Mouse (Mus musculus): Measurements from ENCODE around the gene Zc3h15. TPM values are rescaled to one million over a fixed set of nuclear protein-coding genes. Genes with fewer than 3 reads are reported as not detected.
"Not testable (repeated sequence)": the region's sequence is repeated elsewhere in the genome, so short reads cannot be mapped to it uniquely, and the experiment has no call there.

Gene Zc3h15
- polyA plus RNA-seq, 1 experiment from 2014 or later: 171 TPM

DNA sequence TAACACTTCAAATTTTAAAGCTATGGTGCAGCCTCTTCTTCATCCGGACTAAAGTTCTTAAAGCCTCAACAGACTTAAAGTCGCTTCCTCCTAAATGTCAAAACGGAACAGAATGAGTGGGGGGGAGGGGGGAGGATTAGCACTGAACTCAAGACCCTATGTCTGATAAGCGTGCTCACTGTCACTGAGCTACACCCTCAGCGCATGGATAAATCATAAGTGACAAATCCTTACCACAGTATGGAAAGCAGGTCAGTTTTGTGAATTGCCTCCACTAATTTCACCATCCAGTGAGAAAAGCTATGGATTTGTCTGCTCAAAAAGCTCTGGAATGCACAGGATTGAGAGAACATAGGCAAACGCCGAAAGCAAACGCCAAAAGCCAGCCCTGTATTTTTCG lies 16.7 kb upstream of the Zc3h15 start:
- Histone ChIP-seq H3K27ac (replicated peaks; ENCODE audit: low read depth, low read length) (no peak overlapping the region), H3K4me3 (ENCODE audit: low read depth, low read length) (no peak overlapping the region), H3K9ac (ENCODE audit: low read length) (no peak overlapping the region), H3K4me1 (ENCODE audit: control insufficient read depth, insufficient read depth, low read length) (no peaks in the 10 kb centered on the region), H3K4me2 (ENCODE audit: low read depth, severe bottlenecking) (no peak overlapping the region), H3K27me3 (ENCODE audit: control insufficient read depth, insufficient read depth, low read length) (no peaks in the 10 kb centered on the region), H3K36me3 (ENCODE audit: control insufficient read depth, insufficient read depth, low read length) (no peaks in the 10 kb centered on the region), H3K9me3 (ENCODE audit: control insufficient read depth, low read length) (no peaks in the 10 kb centered on the region)
- DNase-seq (ENCODE audit: low spot score) (no peak), ATAC-seq (ENCODE audit: insufficient number of reproducible peaks, low FRiP score, low TSS enrichment, low read depth) (no peak)
- 90% methylated on average over 9 of the region's 9 CpGs for WGBS

DNA sequence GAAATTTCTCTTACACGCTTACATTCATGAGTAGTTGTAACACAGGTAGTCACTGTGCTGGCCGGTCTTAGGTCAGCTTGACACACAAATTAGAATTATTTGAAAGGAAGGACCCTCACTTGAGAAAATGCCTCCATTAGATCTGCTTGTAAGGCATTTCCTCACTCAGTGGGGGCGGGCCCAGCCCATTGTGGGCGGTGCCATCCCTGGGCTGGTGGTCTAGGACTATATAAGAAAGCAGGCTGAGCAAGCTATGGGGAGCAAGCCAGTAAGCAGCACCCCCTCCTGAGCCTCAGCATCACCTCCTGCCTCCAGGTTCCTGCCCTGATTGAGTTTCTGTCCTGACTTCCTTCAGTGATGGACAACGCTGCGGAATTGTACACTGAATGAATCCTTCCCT lies 16.3 kb upstream of the Zc3h15 start:
- no peaks in the 10 kb centered on the region for H3K27me3 ChIP-seq (ENCODE audit: control insufficient read depth, insufficient read depth, low read length)
- DNase-seq (ENCODE audit: low spot score) (no peak), ATAC-seq (ENCODE audit: insufficient number of reproducible peaks, low FRiP score, low TSS enrichment, low read depth) (no peak)
- H3K9ac ChIP-seq (ENCODE audit: low read length): no peak overlapping the region
- no peaks in the 10 kb centered on the region for H3K4me1 ChIP-seq (ENCODE audit: control insufficient read depth, insufficient read depth, low read length)
- no peaks in the 10 kb centered on the region for H3K9me3 ChIP-seq (ENCODE audit: control insufficient read depth, low read length)
- H3K27ac ChIP-seq (replicated peaks; ENCODE audit: low read depth, low read length): no peak overlapping the region
- H3K4me2 ChIP-seq (ENCODE audit: low read depth, severe bottlenecking): no peak overlapping the region
- H3K4me3 ChIP-seq (ENCODE audit: low read depth, low read length): no peak overlapping the region
- WGBS: 94% methylated on average over 6 of the region's 6 CpGs
- no peaks in the 10 kb centered on the region for H3K36me3 ChIP-seq (ENCODE audit: control insufficient read depth, insufficient read depth, low read length)

DNA sequence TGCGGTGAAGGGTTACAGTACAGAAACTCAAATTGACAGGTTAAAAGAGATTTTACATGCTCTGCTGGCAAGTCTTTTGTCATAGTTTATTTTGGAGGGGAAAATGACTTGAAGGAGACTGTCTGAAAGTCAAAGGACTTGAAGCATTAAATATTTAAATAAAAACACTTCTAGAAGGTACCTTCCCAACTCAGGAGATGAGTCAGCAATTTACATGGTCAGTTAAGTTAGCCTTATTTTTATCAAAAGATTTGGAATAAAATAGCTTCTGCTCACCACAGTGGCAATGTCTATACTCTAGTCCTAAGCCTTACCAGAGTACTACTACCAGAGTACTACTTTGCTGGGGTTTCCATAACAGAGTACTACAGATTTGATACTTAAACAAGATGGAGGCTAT lies 2.2 kb upstream of the Zc3h15 start:
- Histone ChIP-seq H3K36me3 (ENCODE audit: control insufficient read depth, insufficient read depth, low read length) (no peaks in the 10 kb centered on the region), H3K9me3 (ENCODE audit: control insufficient read depth, low read length) (no peaks in the 10 kb centered on the region), H3K27me3 (ENCODE audit: control insufficient read depth, insufficient read depth, low read length) (no peaks in the 10 kb centered on the region), H3K4me2 (ENCODE audit: low read depth, severe bottlenecking) (no peak overlapping the region), H3K4me1 (ENCODE audit: control insufficient read depth, insufficient read depth, low read length) (peaks cover 6% of the 10 kb centered on the region; the same call in 1 of the 2 replicates), H3K9ac (ENCODE audit: low read length) (no peak overlapping the region), H3K4me3 (ENCODE audit: low read depth, low read length) (no peak overlapping the region), H3K27ac (replicated peaks; ENCODE audit: low read depth, low read length) (no peak overlapping the region)
- DNase-seq (ENCODE audit: low spot score): no peak
- ATAC-seq (ENCODE audit: insufficient number of reproducible peaks, low FRiP score, low TSS enrichment, low read depth): no peak
- WGBS: 98% methylated on average over 1 of the region's 1 CpGs

DNA sequence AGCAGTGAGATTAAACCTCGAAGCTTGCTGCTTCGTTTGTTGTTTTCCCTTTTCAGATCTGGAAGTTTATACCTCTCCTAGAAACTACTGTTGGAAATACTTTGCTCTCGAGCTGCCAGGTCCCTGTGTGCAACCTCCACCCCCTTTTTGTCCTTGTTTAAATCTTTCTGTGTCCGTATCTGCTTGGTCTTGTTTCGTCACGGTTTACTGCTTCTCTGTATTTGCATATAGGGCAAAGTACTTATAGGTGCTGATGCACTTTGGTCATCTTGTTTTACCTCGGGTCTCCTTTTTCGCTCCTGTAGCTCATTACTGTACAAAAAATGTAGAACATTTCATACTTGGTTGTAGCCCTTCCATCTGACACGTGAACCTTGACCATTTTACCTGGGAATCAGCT lies 4.7 kb downstream of the Zc3h15 start:
- peaks cover 2% of the 10 kb centered on the region; the same call in 1 of the 2 replicates for H3K36me3 ChIP-seq (ENCODE audit: control insufficient read depth, insufficient read depth, low read length)
- H3K4me3 ChIP-seq (ENCODE audit: low read depth, low read length): no peak overlapping the region
- H3K4me1 ChIP-seq (ENCODE audit: control insufficient read depth, insufficient read depth, low read length): peaks cover 6% of the 10 kb centered on the region; the same call in 1 of the 2 replicates
- H3K4me2 ChIP-seq (ENCODE audit: low read depth, severe bottlenecking): no peak overlapping the region
- whole genome bisulfite sequencing: 87% methylated on average over 9 of the region's 9 CpGs
- ATAC-seq (ENCODE audit: insufficient number of reproducible peaks, low FRiP score, low TSS enrichment, low read depth) (no peak), DNase-seq (ENCODE audit: low spot score) (no peak)
- H3K9ac ChIP-seq (ENCODE audit: low read length): no peak overlapping the region
- no peaks in the 10 kb centered on the region for H3K9me3 ChIP-seq (ENCODE audit: control insufficient read depth, low read length)
- H3K27me3 ChIP-seq (ENCODE audit: control insufficient read depth, insufficient read depth, low read length): no peaks in the 10 kb centered on the region
- H3K27ac ChIP-seq (replicated peaks; ENCODE audit: low read depth, low read length): no peak overlapping the region

DNA sequence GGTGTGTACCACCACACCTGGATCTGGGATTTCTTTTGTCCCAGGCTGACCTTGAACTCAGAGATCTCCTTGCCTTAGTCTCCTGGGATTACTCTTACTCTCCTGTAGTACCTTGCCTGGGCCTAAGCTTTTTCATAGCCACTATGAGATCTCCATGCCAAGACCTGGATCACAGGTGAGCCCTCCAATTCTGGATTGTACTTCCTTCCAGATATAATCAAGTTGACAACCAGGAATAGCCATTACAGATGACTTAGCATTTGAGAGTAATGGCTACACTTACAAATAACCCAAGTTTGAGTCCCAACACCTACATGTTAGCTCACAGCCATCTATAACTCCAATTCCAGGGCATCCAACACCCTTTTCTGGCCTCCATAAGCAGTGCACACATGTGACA lies 8.4 kb downstream of the Zc3h15 start:
- Histone ChIP-seq H3K9me3 (ENCODE audit: control insufficient read depth, low read length) (no peaks in the 10 kb centered on the region), H3K4me2 (ENCODE audit: low read depth, severe bottlenecking) (no peak overlapping the region), H3K27me3 (ENCODE audit: control insufficient read depth, insufficient read depth, low read length) (no peaks in the 10 kb centered on the region), H3K4me3 (ENCODE audit: low read depth, low read length) (no peak overlapping the region), H3K9ac (ENCODE audit: low read length) (no peak overlapping the region), H3K4me1 (ENCODE audit: control insufficient read depth, insufficient read depth, low read length) (no peaks in the 10 kb centered on the region), H3K27ac (replicated peaks; ENCODE audit: low read depth, low read length) (no peak overlapping the region), H3K36me3 (ENCODE audit: control insufficient read depth, insufficient read depth, low read length) (peaks cover 2% of the 10 kb centered on the region; the same call in 1 of the 2 replicates)
- DNase-seq (ENCODE audit: low spot score) (no peak), ATAC-seq (ENCODE audit: insufficient number of reproducible peaks, low FRiP score, low TSS enrichment, low read depth) (no peak)

DNA sequence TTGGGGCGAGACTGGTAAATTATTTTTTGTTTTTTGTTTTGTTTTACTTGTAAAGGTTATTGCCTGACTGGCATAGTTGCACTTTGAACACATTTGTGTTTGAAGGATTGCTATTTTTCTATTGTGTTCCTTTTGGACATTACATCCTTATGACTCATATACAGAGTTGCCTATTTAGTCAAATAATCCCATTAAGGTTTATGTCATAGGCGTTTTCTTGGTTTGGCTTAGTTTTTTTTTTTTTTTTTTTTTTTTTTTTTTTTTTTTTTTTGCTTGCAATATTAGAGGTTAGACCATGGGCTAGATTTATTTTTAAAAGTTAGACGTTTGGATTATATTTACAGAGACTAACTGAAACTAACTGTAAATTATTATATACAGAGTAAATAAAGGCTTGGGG lies 15.0 kb downstream of the Zc3h15 start:
- Histone ChIP-seq H3K9ac (ENCODE audit: low read length) (no peak overlapping the region), H3K27ac (replicated peaks; ENCODE audit: low read depth, low read length) (no peak overlapping the region), H3K4me2 (ENCODE audit: low read depth, severe bottlenecking) (no peak overlapping the region), H3K36me3 (ENCODE audit: control insufficient read depth, insufficient read depth, low read length) (no peaks in the 10 kb centered on the region; the same call in 1 of the 2 replicates), H3K4me3 (ENCODE audit: low read depth, low read length) (no peak overlapping the region), H3K27me3 (ENCODE audit: control insufficient read depth, insufficient read depth, low read length) (no peaks in the 10 kb centered on the region), H3K9me3 (ENCODE audit: control insufficient read depth, low read length) (no peaks in the 10 kb centered on the region), H3K4me1 (ENCODE audit: control insufficient read depth, insufficient read depth, low read length) (no peaks in the 10 kb centered on the region)
- WGBS: 88% methylated on average over 3 of the region's 3 CpGs
- no peak for ATAC-seq (ENCODE audit: insufficient number of reproducible peaks, low FRiP score, low TSS enrichment, low read depth)
- no peak for DNase-seq (ENCODE audit: low spot score)

DNA sequence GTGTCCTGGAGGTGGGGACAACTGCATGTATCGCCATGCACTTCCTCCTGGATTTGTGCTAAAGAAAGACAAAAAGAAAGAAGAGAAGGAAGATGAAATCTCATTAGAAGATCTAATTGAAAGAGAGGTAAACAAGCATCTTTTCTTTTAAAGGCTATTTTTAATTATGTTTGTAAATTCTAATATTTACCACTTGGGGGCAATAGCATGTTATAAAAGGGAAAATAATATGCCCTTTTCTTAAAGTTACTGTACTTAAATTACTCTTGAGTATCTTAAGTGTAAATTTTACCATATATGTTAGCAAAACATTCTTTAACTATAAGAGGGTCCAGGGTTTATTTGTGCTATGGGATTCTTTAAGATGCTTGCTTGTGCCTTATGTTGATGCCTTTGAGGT lies 15.9 kb downstream of the Zc3h15 start:
- H3K27me3 ChIP-seq (ENCODE audit: control insufficient read depth, insufficient read depth, low read length): no peaks in the 10 kb centered on the region
- DNase-seq (ENCODE audit: low spot score): no peak
- no peaks in the 10 kb centered on the region for H3K4me1 ChIP-seq (ENCODE audit: control insufficient read depth, insufficient read depth, low read length)
- H3K27ac ChIP-seq (replicated peaks; ENCODE audit: low read depth, low read length): no peak overlapping the region
- no peaks in the 10 kb centered on the region for H3K9me3 ChIP-seq (ENCODE audit: control insufficient read depth, low read length)
- ATAC-seq (ENCODE audit: insufficient number of reproducible peaks, low FRiP score, low TSS enrichment, low read depth): no peak
- H3K4me2 ChIP-seq (ENCODE audit: low read depth, severe bottlenecking): no peak overlapping the region
- WGBS: 83% methylated on average over 1 of the region's 1 CpGs
- no peaks in the 10 kb centered on the region; the same call in 1 of the 2 replicates for H3K36me3 ChIP-seq (ENCODE audit: control insufficient read depth, insufficient read depth, low read length)
- no peak overlapping the region for H3K4me3 ChIP-seq (ENCODE audit: low read depth, low read length)
- no peak overlapping the region for H3K9ac ChIP-seq (ENCODE audit: low read length)

DNA sequence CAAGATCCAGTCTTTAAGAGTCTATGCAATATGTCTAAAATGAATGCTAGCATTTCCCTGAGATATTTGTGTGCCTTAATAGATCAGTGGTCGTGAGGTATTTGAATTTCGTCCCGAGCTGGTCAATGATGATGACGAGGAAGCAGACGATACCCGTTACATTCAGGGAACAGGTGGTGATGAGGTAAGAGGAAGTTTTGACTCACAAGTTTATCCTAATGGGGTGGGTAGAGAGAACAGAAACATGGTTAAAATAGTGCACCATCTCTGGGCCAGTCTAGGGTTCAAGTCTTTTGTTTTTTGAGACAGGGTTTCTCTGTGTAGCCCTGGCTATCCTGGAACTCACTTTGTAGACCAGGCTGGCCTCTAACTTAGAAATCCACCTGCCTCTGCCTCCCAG lies 17.1 kb downstream of the Zc3h15 start:
- Histone ChIP-seq H3K4me3 (ENCODE audit: low read depth, low read length) (no peak overlapping the region), H3K9ac (ENCODE audit: low read length) (no peak overlapping the region), H3K27ac (replicated peaks; ENCODE audit: low read depth, low read length) (no peak overlapping the region), H3K4me2 (ENCODE audit: low read depth, severe bottlenecking) (no peak overlapping the region), H3K9me3 (ENCODE audit: control insufficient read depth, low read length) (no peaks in the 10 kb centered on the region), H3K4me1 (ENCODE audit: control insufficient read depth, insufficient read depth, low read length) (no peaks in the 10 kb centered on the region), H3K36me3 (ENCODE audit: control insufficient read depth, insufficient read depth, low read length) (no peaks in the 10 kb centered on the region; the same call in 1 of the 2 replicates), H3K27me3 (ENCODE audit: control insufficient read depth, insufficient read depth, low read length) (no peaks in the 10 kb centered on the region)
- no peak for DNase-seq (ENCODE audit: low spot score)
- no peak for ATAC-seq (ENCODE audit: insufficient number of reproducible peaks, low FRiP score, low TSS enrichment, low read depth)
- WGBS: 97% methylated on average over 6 of the region's 6 CpGs

DNA sequence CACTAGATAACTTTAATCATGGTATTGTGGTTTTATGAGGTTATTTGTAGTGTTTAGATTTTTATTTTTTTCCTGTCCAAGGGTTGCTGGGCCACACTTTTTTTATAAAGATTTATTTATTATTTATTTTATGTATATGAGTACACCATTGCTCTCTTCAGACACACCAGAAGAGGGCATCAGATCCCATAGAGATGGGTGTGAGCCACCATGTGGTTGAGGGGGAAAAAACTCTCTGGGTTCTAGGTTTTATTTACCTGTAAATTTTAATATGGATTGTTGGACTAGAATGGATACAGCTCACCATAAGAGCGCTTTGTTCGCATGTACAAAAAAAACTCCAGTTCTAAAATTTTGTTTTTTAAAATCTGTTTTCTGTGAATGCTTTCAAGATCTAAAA lies 20.8 kb downstream of the Zc3h15 start:
- H3K27ac ChIP-seq (replicated peaks; ENCODE audit: low read depth, low read length); H3K9ac ChIP-seq (ENCODE audit: low read length); ATAC-seq (ENCODE audit: insufficient number of reproducible peaks, low FRiP score, low TSS enrichment, low read depth); H3K9me3 ChIP-seq (ENCODE audit: control insufficient read depth, low read length); H3K4me3 ChIP-seq (ENCODE audit: low read depth, low read length); DNase-seq (ENCODE audit: low spot score); H3K36me3 ChIP-seq (ENCODE audit: control insufficient read depth, insufficient read depth, low read length); H3K4me2 ChIP-seq (ENCODE audit: low read depth, severe bottlenecking); H3K27me3 ChIP-seq (ENCODE audit: control insufficient read depth, insufficient read depth, low read length); H3K4me1 ChIP-seq (ENCODE audit: control insufficient read depth, insufficient read depth, low read length): not testable (repeated sequence)
- WGBS: 95% methylated on average over 2 of the region's 2 CpGs

All from limb, embryonic 11.5 days (tissue).